Mouse (Mus musculus): ENCODE measurements around the gene Tent2.

DNA sequence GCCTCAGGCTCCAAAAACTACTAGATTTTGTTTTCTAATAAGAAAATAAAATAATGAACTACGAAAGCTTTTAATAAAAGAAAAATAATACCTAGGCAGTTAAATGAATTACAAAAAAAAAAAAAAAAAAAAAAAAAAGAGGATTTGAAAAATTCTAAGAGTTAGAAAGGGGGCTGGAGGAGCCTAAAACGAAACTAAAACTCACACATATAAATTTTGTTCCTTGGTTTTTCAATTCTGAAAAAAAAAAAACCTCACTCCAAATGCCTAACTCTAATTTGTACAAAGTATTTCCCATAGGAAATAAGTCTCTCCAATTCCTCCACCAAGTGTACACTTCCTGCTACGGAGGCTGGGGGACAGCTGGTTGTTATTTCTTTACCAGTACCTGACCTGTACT lies 3.4 kb downstream of the Tent2 start:
- TF ChIP-seq POLR2A (IDR thresholded peaks at IDR 0.05; ENCODE audit: insufficient read length, low read depth) (no peak), TCF12 (IDR thresholded peaks at IDR 0.05; ENCODE audit: insufficient read depth, poor library complexity, severe bottlenecking) (no peak), TCF3 (IDR thresholded peaks at IDR 0.05; ENCODE audit: insufficient read length, low read depth) (no peak), MAX (IDR thresholded peaks at IDR 0.05; ENCODE audit: low read depth) (no peak), E2F4 (IDR thresholded peaks at IDR 0.05; ENCODE audit: insufficient read depth) (no peak), USF1 (IDR thresholded peaks at IDR 0.05; ENCODE audit: low read depth) (no peak)

All from myocyte (in vitro differentiated cells).